Mouse (Mus musculus) erythroblast, embryonic 14.5 days (primary cell): ENCODE measurements at regions not wholly inside any gene's neighbourhood (a gene's known extent, or its start where the extent isn't known, plus 50 kb on each side); places are given as distances from the start of the nearest gene placed in this dataset.
"Not testable (repeated sequence)": the region's sequence is repeated elsewhere in the genome, so short reads cannot be mapped to it uniquely, and the experiment has no call there.

ENCODE experiments used
- H3K27me3 ChIP-seq: 2 replicates; pipeline ENCODE4 v1.6.1; 2012; ENCODE audit warnings: inconsistent platforms; ENCODE audit not compliant: control insufficient read depth
- H3K36me3 ChIP-seq: 2 replicates; pipeline ENCODE4 v1.6.1; 2012; ENCODE audit warnings: mild to moderate bottlenecking, inconsistent platforms; ENCODE audit not compliant: control insufficient read depth
- H3K4me1 ChIP-seq: 2 replicates; pipeline ENCODE4 v1.6.1; 2012; ENCODE audit warnings: inconsistent platforms; ENCODE audit not compliant: control insufficient read depth
- H3K4me3 ChIP-seq: replicated peaks from 2 replicates; pipeline ENCODE3; 2012; ENCODE audit warnings: moderate library complexity, mild to moderate bottlenecking, inconsistent platforms
- H3K9me3 ChIP-seq: 2 replicates; pipeline ENCODE4 v1.6.1; 2012; ENCODE audit warnings: low read length, inconsistent platforms, mixed read lengths; ENCODE audit not compliant: control insufficient read depth
- GATA1 ChIP-seq: IDR thresholded peaks from 2 replicates; pipeline ENCODE4 v1.6.1; 2012; ENCODE audit warnings: low read length, inconsistent platforms, mixed read lengths
- TAL1 ChIP-seq: IDR thresholded peaks from 3 replicates; pipeline ENCODE4 v1.6.1; 2012; ENCODE audit warnings: low read length, inconsistent platforms, mixed read lengths

DNA sequence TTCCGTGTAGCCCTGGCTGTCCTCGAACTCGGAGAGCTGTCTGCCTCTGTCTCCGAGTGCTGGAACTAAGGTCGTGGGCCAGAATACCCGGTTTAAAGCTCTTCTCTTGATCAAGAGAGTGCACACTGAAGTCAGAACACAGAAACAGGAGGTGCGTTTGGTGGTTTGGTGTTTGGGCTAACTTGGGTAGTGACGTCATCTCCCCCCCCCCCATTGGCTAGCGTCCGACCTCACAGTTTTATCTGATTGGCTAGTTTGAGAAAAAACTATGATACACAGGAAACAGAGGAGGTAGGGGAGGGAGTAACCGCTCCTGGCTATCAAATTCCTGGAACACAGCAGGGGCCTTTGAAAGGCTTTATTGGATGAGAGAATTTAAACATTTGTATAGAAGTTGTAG, 60.2 kb upstream of the Pim1 start:
- no peak overlapping the region for H3K4me3 ChIP-seq
- peaks cover 17% of the 10 kb centered on the region for H3K36me3 ChIP-seq
- peaks cover 4% of the 10 kb centered on the region for H3K9me3 ChIP-seq
- peaks cover 30% of the 10 kb centered on the region for H3K27me3 ChIP-seq
- no peak for TF ChIP-seq TAL1
- no peak for TF ChIP-seq GATA1
- peaks cover 77% of the 10 kb centered on the region for H3K4me1 ChIP-seq

DNA sequence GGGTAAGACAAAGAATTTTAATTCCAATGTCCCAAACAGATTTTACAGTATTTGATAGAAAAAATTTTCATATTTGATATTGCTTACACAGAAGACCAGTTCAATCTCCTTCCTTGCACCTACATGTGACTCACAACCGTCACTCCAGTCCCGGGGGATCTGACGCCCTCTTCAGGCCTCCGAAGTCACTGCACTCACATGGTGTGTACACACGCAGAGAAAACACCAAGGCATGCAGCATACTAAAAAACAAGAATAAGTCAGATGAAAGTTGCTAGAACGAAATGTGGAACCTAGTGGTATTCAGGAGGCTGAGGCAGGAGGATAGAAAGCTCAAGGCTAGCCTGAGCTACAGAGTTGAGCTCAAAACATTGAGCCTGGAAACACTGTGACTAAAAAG, 59.7 kb upstream of the Pim1 start:
- H3K9me3 ChIP-seq, result peaks cover 4% of the 10 kb centered on the region
- TF ChIP-seq GATA1 (no peak), TAL1 (no peak)
- H3K4me1 ChIP-seq, result peaks cover 80% of the 10 kb centered on the region
- H3K27me3 ChIP-seq, result peaks cover 29% of the 10 kb centered on the region
- peaks cover 20% of the 10 kb centered on the region for H3K36me3 ChIP-seq
- no peak overlapping the region for H3K4me3 ChIP-seq

DNA sequence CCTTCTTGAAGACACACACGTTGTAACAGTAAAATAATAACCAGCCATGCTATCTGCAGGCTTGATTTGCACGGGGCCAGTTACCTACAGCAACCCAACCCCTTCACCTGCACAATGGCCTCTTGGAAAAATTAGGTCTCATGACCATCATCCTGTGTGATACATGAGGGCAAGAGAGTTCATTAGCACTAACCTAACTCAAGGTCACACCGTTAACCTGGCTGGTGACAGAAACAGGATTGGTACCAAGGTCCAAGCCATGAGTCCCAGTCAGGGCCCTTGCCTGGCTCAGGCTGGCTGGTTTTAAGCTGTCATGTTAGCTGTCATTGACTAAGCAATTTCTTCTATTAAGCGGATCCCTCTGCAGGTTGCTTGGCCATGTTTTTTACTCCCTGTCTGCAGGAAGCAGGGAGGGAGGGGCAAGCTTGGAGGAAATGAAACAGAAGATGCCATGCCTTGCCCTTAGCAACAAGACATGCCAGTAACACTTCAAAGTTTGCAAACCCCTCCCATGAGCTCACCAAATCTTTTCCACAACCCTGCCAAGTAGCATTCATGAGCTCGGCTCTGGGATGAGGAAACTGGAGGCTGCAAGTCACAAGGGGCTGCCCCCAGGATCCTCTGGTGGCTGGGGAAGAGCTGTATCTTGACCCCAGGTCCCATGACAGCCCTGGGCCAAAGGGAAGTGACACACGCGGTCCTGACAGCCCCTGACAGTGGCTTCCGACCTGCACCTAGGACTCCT, 58.8 kb upstream of the Pim1 start:
- Histone ChIP-seq H3K9me3 (peaks cover 4% of the 10 kb centered on the region), H3K4me1 (peaks cover 87% of the 10 kb centered on the region), H3K36me3 (peaks cover 20% of the 10 kb centered on the region), H3K4me3 (no peak overlapping the region), H3K27me3 (peaks cover 26% of the 10 kb centered on the region)
- TF ChIP-seq TAL1, result no peak
- no peak for TF ChIP-seq GATA1

DNA sequence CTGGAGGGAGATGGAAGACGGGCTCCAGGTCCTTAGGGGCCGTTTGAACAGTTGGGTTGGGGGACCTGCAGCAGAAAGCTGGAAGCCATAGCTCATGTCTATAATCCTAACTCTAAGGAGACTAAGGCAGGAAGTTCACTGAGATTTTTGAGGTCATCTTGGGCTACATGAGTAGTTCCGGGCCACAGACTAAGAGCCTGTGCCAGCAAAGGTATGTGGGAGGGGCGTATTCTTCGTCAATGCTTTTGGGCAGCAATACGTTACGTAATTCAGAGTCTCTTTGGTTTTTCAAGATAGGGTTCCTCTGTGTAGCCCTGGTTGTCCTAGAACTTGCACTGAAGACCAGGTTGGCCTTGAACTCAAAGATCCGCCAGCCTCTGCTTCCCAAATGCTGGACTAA, 57.9 kb upstream of the Pim1 start:
- Histone ChIP-seq H3K4me1 (peaks cover 91% of the 10 kb centered on the region), H3K9me3 (peaks cover 4% of the 10 kb centered on the region), H3K4me3 (no peak overlapping the region), H3K36me3 (peaks cover 20% of the 10 kb centered on the region), H3K27me3 (peaks cover 26% of the 10 kb centered on the region)
- TF ChIP-seq GATA1 (no peak), TAL1 (no peak)

DNA sequence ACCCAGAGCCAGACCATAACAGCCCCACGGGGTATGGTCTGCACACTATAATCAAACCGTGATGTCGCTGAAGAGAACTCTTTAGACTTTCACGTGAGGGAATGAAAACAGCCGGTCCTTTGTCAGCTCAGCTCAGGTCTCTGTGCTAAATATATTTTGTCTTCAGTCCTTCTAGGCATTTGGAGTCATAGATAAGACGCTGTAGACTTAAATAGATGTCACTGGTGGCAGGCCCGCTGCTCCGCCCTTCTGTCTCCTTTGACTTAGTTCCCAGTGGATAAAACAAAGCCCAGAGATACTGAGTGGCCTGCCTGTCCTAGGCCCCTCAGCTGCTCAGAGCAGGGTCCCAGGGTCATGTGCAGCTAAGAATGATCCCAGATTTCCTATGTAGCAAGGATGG, 57.2 kb upstream of the Pim1 start:
- Histone ChIP-seq H3K27me3 (peaks cover 23% of the 10 kb centered on the region), H3K4me1 (peaks cover 90% of the 10 kb centered on the region), H3K9me3 (peaks cover 4% of the 10 kb centered on the region), H3K4me3 (peak overlapping the region; percentile 46), H3K36me3 (peaks cover 20% of the 10 kb centered on the region)
- TF ChIP-seq TAL1 (no peak), GATA1 (peak; percentile 12; the same call in 1 of the 2 replicates)

DNA sequence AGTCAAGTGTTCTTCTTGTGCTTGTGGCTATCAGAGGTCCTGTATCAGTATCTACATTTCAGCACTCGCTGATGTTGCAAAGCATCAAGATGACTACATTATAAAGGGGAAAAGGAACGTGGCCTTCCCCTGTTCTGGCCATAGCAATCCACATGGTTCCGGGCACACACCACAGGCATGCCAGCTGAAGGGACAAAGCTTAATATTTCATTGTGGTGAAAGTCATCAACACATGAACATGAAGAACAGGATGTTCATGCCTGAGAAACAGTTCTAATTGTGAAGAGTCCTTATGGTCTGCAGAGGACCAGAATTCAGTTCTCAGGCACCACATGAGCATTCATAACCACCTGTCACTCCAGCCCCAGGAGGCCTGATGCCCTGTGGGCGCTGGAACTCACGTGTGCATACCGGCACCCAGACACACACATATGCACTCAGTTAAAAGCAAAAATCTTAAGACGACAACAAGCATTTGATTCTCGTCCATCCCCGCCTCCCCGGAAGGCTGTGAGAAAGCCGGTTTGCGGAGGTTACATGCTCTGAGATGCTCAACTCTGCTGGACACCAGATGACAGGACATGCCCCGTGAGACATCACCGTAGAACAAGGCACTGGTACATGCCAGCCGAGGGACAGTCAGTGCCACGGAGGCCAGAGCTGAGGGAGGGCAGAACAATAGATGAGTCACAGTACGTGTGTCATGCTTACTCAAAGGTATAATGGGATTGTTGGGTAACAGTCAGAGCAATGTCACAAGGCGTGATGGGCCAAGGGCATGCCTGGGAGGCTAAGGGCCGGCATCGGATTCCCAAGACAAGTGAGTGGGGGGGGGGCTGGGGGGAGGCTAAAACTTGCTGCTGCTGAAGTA, 56.2 kb upstream of the Pim1 start:
- H3K4me1 ChIP-seq, result peaks cover 91% of the 10 kb centered on the region
- TF ChIP-seq TAL1 (no peak), GATA1 (no peak)
- H3K36me3 ChIP-seq, result peaks cover 21% of the 10 kb centered on the region
- H3K27me3 ChIP-seq, result peaks cover 23% of the 10 kb centered on the region
- peak overlapping the region; percentile 46 for H3K4me3 ChIP-seq
- H3K9me3 ChIP-seq, result peaks cover 4% of the 10 kb centered on the region

DNA sequence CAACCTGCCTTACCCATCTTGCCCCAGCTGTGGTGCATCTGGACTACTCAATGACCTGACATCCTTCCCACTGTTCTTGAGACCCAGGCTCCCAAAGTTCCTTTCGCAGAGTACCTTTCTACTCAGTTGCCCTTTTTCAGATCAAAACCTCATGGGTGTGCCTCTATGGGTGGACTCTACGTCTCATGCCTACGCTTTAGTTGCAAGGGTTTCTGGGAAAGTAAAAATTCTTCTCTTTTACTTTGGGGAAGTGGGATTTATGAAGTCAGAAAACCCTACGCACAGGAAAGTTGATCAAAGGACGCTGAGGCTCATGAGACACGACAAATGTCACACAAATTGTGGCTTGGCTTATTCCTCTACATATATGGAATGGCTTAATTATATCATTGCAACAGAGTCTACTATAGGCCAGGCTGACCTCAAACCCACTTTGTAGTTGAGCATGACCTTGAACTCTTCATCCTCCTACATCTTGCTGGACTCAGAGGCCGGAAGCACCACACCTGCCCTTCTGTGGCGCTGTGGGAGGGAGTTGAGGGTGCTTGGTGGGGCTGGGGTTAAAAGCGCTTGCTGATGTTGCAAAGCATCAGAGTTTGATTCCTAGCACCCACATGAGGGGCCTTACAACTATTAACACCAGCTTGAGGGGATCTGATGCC, 55.1 kb upstream of the Pim1 start:
- H3K36me3 ChIP-seq, result peaks cover 31% of the 10 kb centered on the region
- H3K27me3 ChIP-seq, result peaks cover 20% of the 10 kb centered on the region
- H3K4me1 ChIP-seq, result peaks cover 94% of the 10 kb centered on the region
- peaks cover 4% of the 10 kb centered on the region for H3K9me3 ChIP-seq
- H3K4me3 ChIP-seq, result peak overlapping the region; percentile 90
- TF ChIP-seq GATA1 (no peak), TAL1 (no peak)

DNA sequence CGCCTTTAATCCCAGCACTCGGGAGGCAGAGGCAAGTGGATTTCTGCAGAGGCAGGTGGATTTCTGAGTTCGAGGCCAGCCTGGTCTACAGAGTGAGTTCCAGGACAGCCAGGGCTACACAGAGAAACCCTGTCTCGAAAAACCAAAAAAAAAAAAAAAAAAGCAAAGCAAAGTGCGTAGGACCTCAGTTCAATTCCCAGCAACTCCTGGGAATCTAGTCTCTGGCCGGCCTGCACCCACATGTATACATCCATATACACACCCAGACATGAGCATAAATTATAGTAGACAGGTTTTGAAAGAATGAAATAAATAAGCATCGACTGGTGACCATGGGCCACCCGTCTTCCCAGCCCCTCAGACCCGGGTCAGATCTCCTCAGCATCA, 54.1 kb upstream of the Pim1 start:
- not testable (repeated sequence) for H3K9me3 ChIP-seq
- peaks cover 12% of the 10 kb centered on the region for H3K27me3 ChIP-seq
- peaks cover 36% of the 10 kb centered on the region for H3K36me3 ChIP-seq
- peak overlapping the region; percentile 90 for H3K4me3 ChIP-seq
- H3K4me1 ChIP-seq, result peaks cover 95% of the 10 kb centered on the region
